Mouse (Mus musculus): ENCODE measurements around the gene Rps15a. TPM values are rescaled to one million over a fixed set of nuclear protein-coding genes. Genes with fewer than 3 reads are reported as not detected.

Gene Rps15a
- total RNA-seq, 2 experiments from 2014 or later, result 881 to 957 TPM

DNA sequence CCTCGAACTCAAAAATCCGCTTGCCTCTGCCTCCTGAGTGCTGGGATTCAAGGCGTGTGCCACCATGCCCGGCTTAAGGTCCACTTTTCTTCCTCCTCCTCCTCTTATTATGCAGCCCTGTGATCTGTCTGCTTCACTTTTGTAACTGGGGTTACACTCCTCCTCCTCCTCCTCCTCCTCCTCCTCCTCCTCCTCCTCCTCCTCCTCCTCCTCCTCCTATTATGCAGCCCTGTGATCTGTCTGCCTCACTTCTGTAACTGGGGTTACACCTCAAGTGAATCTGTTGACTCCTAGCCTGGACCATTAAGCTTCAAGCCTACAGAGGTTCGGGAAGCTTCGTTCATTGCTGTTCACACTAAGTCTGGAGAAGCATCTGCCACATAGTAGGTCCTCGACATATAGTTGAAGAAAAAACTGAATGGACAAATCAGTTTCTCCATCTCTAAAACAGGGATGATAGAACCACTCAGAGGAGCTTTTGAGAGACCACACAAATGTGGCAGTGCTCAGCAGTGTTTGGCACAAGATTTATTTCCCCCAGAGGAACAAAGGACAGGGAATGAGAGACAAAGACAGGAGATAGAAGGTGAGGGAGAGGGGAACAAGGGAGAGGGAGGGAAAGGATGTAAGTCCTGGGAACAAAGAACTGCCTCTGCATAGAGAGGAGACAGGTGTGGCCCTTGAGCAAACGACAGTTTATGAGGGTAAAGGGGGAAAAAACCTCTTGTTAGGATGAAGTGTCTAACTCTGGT lies 975 bp upstream of the Rps15a start:
- no peak for DNase-seq

DNA sequence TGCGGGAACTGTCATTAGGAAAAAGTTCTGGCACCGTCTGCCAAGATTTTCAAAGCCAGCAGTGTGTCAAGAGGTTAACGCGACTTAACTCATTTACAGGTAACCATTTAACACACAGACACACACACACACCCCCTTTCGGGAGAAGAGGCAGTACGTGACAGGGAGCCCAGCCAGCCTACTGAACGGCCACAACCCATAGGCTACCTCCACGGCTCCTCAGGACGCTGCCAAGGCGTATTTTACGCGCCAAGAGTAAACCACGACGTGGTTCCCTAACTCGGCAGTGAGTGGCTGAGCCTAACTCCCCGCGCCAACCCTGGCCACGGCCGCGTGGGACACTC lies 483 bp downstream of the Rps15a start:
- DNase-seq, result no peak

DNA sequence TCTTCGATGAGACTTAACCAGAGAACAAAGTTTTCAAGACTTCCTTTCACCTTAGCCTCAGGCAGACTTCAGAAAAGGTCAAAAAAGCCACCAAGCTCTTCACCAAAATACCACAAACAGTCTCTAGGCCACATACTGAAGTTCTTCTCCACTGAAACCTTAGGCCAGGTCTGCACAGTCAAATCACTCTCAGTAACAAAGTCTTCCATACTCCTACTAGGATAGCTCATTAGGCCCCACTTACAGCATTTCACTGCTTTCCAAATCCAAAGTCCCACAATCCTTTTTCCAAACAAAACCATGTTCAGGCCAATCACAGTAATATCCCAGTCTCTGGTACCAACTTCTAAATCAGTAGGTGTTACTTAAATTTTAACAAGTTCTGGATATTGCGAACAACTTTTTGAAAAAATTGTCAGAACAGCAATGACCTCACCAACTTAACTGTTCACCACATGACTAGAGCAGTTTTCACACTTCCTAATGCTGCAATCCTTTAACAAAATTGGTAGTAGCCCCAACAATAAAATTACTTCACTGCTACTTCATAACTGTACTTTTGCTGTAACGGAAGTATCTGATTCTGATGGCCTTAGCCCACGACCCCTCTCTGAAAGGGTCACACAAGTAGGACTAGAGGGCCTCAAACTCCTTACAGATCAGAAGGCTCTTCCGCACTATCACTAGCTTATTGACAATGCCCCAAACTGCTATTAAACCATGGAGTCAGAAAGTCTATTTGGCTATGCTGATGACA lies 2.3 kb downstream of the Rps15a start:
- no peak for DNase-seq

DNA sequence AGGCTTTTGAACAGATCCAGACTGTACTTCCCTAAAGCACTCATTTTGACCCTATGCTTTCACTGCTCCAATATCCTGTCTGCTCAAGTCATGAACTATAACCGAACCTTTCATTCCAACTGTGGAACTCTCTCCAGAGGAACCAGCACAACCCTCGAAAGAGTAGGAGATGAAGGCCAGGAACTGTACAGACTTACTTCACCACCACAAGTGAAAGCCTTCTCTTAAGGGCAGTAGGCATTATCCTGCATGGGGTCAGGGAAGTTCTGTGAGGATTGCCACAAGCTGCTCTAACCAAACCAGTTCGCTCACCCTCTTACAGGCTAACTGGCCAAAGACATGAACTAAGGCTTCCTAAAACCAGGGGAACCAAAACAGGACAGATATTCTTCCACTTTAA lies 4.9 kb downstream of the Rps15a start:
- no peak for DNase-seq

DNA sequence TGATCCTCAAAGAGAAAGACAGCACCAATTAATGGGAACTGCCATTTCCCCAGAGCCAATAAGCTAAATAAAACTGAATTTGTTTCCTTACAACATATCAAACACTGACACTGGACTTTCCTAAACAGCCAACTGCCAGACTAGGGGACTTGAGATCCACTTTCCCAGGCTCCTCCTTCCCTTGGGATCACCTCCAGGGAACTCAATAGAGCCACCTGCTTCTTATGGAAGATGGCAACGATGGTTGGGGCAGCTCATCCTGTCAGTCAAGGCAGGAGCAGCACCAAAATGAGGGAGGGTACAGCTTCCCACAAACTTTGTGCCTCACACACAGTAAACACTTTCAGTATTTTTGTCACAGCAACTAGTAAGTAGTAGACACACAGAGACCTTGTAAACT lies 8.3 kb downstream of the Rps15a start:
- no peak for DNase-seq

DNA sequence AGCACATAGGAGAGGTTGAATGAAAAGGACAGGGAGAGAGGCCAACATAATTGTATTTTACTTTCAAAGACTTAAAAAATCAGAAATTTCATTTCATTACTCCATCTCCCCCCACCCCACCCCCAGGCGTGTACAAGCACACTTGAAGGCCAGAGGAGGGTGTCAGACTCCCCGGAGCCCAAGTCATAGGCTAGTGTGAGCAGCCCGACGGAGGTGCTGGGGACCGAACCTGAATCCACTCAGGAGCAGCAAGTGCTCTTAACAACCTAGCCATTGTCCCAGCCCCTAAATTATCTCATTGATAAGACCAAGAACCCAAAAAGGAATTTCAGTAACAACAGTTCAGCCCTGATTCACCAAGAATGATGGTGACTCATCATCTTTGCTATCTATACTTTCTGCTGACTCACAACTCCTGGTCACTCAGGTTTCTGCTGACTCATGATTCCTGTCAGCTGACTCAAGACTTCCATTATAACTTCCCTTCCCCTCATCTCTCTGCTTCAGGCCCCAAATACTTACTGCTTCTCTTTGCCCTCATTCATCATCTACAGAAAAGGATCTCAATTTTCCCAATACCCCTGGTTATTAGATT lies 11.4 kb downstream of the Rps15a start:
- DNase-seq, result no peak

DNA sequence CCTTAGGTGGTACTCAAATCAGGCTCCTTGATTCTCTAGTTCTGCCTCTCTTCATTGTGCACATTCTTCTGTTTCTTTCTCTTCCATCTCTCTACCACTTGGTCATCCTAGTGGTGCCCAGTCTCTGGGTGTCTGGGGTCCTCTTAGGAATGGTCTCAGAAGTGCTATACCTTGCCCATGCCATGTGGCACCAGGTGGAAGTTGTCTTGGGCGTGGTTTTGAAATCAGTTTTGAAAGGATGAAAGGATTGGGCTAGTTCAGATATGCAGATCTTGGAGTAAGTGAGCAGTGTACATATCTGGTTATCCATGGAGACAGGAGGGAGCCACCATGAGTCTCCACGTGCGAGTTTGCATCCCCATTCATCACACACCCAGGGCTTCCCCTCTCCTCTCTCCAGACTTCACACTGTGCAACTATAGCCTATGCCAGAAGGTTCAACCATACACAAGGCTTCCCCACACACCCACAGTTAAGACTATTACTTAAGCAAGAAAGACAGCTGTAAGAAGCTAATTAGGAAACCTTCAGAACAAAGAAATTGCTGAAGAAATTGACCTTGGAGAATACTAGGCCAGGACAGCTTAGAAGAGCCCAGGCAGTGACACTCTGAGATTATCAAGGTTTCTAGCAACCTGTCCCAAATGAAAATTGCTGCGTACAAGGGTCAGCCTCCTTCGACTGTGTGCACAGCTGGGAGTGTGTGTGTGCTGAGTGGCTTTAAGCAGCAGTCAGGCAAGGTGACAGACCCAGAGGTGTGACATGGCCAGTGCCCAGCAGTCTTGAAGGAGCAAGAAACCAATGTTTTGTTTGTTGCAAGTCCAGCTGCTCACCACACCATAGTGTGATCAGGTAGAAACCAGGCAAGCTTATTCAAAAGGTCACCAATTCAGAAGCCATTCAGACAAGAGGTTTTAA lies 12.3 kb downstream of the Rps15a start:
- no peak for DNase-seq

DNA sequence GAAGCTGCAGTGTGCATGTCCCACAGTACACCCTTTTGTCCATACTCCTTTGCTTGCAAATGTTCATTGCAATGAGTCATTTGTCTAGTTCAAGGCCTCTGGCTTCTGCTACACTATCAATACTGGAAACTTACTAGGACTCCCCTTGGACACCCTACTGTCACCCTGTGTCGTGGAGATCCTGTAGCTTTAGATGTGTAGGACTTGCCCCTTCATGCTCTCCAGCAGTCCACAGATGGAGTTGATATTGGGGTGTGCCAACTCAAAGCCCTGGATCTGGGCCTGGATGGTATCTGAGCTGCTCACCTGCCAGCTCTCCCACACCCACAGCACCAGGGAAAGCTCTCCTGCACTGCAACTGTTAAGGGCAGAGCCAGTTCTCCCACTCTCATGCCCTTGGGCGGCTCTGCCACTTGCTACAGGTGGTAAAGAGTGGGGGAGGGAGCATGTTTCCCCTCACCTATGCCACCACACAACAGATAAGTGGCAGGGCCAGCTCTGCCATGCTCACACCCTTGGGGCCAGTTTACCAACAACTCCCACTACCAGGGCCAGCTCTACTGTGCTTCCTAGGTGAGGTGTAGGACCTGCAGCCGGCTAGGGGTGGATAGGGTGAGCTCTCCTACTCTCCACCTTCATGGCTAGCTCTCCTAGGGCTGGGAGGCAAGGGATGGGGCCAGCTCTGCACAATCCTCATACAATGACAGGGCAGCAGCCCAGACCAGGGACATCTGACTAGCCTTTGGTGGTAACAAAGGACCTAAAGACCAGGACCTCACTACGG lies 13.1 kb downstream of the Rps15a start:
- no peak for DNase-seq

DNA sequence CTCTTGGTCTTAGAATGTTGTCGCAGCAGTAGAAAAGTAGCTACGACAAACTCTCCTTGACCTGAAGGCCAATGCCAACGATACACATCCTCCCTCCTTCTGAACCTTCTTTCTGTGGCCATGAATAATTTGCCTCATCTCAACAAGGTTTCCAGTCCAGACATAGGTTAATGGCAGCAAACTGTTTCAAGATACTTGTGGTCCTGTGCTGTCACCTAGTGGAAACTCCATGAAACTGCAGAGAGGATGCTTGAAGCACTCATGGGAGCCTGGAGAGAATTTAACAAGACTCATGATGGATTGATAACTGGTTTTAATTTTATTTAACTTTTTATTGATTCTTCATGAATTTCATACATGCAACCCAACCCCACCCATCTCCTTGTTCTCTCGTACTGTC lies 13.8 kb downstream of the Rps15a start:
- DNase-seq, result peak; percentile 44

DNA sequence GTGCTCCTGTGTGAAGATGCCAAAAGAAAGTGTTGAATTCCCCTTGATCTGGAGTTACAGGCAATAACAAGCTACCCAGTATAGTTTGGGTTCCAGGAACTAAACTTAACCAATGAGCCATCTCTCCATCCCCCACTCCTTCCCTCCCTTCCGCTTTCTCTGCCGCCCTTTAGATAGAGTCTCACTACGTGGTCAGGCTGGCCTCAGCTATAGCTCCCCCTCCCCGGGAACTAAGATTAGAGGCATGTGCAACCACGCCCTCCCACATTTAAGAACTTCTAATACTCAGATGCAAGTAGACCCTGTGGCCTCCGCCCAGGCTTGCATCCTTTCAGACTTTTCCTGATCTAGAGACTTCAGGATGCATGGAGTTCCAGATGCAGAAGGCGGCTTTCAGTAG lies 18.4 kb downstream of the Rps15a start:
- no peak for DNase-seq

DNA sequence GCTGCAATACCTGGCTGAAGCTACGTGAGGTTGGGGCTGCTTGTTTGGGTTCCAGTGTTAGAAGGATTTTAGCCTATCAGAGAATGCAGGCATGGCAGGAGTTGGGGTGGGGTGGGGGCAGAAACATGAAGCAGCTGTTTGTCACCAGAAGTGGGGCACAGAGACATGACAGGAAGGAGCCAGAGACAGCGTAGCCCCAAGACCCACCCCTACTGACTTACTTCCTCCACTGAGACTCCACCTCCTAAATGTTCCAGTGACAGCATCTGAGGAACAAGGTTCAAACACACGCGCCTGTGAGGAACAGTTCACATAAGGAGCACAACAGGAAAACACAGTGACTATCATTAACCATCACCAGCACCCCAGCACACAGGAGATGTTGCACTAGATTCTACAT lies 36.0 kb downstream of the Rps15a start:
- no peak for DNase-seq

DNA sequence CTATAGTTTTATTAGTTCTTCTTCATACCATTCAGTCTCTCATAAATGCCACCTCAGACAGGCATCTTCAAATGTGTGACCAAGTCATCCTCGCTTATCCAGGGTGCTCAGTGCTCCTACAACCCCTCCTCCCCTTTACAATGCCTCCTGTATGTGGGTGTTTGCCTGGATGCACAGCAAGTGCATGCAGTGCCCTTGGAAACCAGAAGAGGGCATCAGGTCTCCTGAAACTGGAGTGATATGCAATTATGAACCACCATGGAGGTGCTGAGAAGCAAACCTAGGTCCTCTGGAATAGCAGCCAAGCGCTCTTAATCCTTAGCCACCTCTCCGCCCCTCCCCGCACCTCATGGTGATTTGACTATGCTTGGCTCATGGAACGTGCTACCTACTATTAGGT lies 36.9 kb downstream of the Rps15a start:
- no peak for DNase-seq

DNA sequence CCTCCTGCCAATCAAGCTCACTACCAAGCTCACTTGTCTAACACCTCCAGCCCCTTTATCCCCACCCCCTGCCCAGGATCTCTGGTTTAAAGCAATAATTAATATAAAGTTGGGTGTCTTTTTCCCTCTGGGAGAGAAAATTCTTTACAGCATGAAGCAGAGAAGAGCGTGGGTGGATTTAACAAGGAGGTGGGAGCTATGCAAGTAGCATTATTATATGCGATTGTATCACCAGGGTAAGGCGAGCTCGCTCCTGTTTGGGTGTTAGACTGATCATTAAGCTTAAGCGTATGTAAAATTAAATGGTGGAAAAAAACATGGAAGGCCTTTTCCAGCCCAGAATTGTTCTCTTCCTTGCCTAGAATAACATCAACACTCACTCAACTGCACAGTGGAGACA lies 48.7 kb downstream of the Rps15a start:
- no peak for DNase-seq

DNA sequence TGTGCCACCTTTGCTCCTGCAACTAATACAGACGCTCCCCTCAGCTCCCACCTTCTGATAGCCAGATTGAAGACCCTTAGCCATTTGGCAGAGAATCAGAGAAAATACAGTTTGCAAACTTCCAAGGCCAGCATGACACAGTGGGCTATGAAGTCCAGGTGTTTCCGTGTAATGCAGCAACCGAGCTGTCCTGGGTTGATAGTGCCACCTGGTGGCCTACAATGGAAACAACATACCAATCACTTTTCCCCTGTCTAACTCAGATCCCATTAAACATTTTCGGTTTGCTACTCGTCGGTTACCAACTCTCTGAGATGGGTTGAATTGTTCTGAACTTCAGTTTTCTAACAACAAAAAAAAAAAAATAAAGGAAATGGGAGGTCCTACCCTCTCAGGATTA lies 59.7 kb downstream of the Rps15a start:
- no peak for DNase-seq

Other genes with a start within 250 kb of the Rps15a start
- gene Arl6ip1, start 13.5 kb upstream of the Rps15a start, total RNA-seq (2021), result 100 to 1,000 TPM; 148 to 152 TPM
- 10 to 100 TPM; 35.8 to 50.7 TPM for gene Smg1, start 127.5 kb upstream of the Rps15a start, total RNA-seq (2021)